Mouse (Mus musculus): ENCODE results near the gene 2410015M20Rik. TPM values are rescaled to one million over a fixed set of nuclear protein-coding genes. Genes with fewer than 3 reads are reported as not detected.
A peak's percentile ranks its signal among the peaks of the same experiment; 100 is the strongest.

2410015M20Rik gene
- polyA plus RNA-seq, 1 experiment from 2014 or later, result 143 TPM

- H3K4me3 ChIP-seq (replicated peaks), result no peak overlapping the region
- H3K9me3 ChIP-seq (replicated peaks), result no peaks in the 10 kb centered on the region
- H3K27me3 ChIP-seq, result no peaks in the 10 kb centered on the region
- H3K27ac ChIP-seq (replicated peaks), result no peak overlapping the region
- no peak for ATAC-seq (ENCODE audit: insufficient read depth)
- no peak overlapping the region for H3K9ac ChIP-seq
- WGBS (ENCODE audit: insufficient replicate concordance), result 87% methylated on average over 8 of the region's 8 CpGs
- peaks cover 97% of the 10 kb centered on the region for H3K36me3 ChIP-seq (replicated peaks)
- peaks cover 14% of the 10 kb centered on the region; the same call in 1 of the 2 replicates for H3K4me1 ChIP-seq (replicated peaks)
- no peak overlapping the region for H3K4me2 ChIP-seq
These were observed 15.9 kb downstream of the 2410015M20Rik start for GRCm38 (mm10) chr17:56593527-56594271.

GRCm38 (mm10) chr17:56592553-56592952 is 17.0 kb downstream of the 2410015M20Rik start:
- Histone ChIP-seq H3K36me3 (replicated peaks) (peaks cover 100% of the 10 kb centered on the region), H3K9ac (no peak overlapping the region), H3K4me2 (no peak overlapping the region), H3K27me3 (no peaks in the 10 kb centered on the region), H3K4me1 (replicated peaks) (peaks cover 23% of the 10 kb centered on the region), H3K9me3 (replicated peaks) (no peaks in the 10 kb centered on the region), H3K4me3 (replicated peaks) (no peak overlapping the region), H3K27ac (replicated peaks) (no peak overlapping the region)
- ATAC-seq (ENCODE audit: insufficient read depth), result no peak

GRCm38 (mm10) chr17:56588921-56589320 is 20.6 kb downstream of the 2410015M20Rik start:
- no peak for ATAC-seq (ENCODE audit: insufficient read depth)
- H3K4me3 ChIP-seq (replicated peaks), result no peak overlapping the region
- no peak overlapping the region for H3K4me2 ChIP-seq
- no peak overlapping the region for H3K9ac ChIP-seq
- H3K4me1 ChIP-seq (replicated peaks), result peaks cover 43% of the 10 kb centered on the region
- peaks cover 78% of the 10 kb centered on the region for H3K36me3 ChIP-seq (replicated peaks)
- H3K27me3 ChIP-seq, result no peaks in the 10 kb centered on the region
- no peaks in the 10 kb centered on the region for H3K9me3 ChIP-seq (replicated peaks)
- no peak overlapping the region for H3K27ac ChIP-seq (replicated peaks)
- WGBS (ENCODE audit: insufficient replicate concordance), result 92% methylated on average over 4 of the region's 4 CpGs

GRCm38 (mm10) chr17:56587773-56588172 is 21.8 kb downstream of the 2410015M20Rik start:
- peak overlapping the region; percentile 88 for H3K4me2 ChIP-seq
- peak overlapping the region; percentile 12; the same call in 1 of the 2 replicates for H3K9ac ChIP-seq
- no peak for ATAC-seq (ENCODE audit: insufficient read depth)
- no peaks in the 10 kb centered on the region for H3K9me3 ChIP-seq (replicated peaks)
- no peak overlapping the region for H3K4me3 ChIP-seq (replicated peaks)
- no peak overlapping the region for H3K27ac ChIP-seq (replicated peaks)
- WGBS (ENCODE audit: insufficient replicate concordance), result 97% methylated on average over 1 of the region's 1 CpGs
- H3K36me3 ChIP-seq (replicated peaks), result peaks cover 71% of the 10 kb centered on the region
- peaks cover 51% of the 10 kb centered on the region for H3K4me1 ChIP-seq (replicated peaks)
- H3K27me3 ChIP-seq, result no peaks in the 10 kb centered on the region

GRCm38 (mm10) chr17:56585171-56585821 is 24.3 kb downstream of the 2410015M20Rik start:
- peak overlapping the region; percentile 88 for H3K4me2 ChIP-seq
- no peaks in the 10 kb centered on the region for H3K9me3 ChIP-seq (replicated peaks)
- peak; percentile 10; the same call in 1 of the 2 replicates for ATAC-seq (ENCODE audit: insufficient read depth)
- peaks cover 62% of the 10 kb centered on the region for H3K4me1 ChIP-seq (replicated peaks)
- H3K27ac ChIP-seq (replicated peaks), result peak overlapping the region; percentile 99
- peak overlapping the region; percentile 90 for H3K9ac ChIP-seq
- no peaks in the 10 kb centered on the region for H3K27me3 ChIP-seq
- H3K36me3 ChIP-seq (replicated peaks), result peaks cover 71% of the 10 kb centered on the region
- under 1% methylated on average over 61 of the region's 61 CpGs for WGBS (ENCODE audit: insufficient replicate concordance)
- peak overlapping the region; percentile 95 for H3K4me3 ChIP-seq (replicated peaks)

- Histone ChIP-seq H3K36me3 (replicated peaks) (peaks cover 71% of the 10 kb centered on the region), H3K4me2 (peak within 1 kb of the TSS; percentile 88), H3K4me1 (replicated peaks) (peaks cover 62% of the 10 kb centered on the region), H3K9me3 (replicated peaks) (no peaks in the 10 kb centered on the region), H3K9ac (peak within 1 kb of the TSS; percentile 93), H3K4me3 (replicated peaks) (peak within 1 kb of the TSS; percentile 95), H3K27me3 (no peaks in the 10 kb centered on the region), H3K27ac (replicated peaks) (peak within 1 kb of the TSS; percentile 99)
- peak; percentile 93 for ATAC-seq (ENCODE audit: insufficient read depth)
- whole genome bisulfite sequencing (ENCODE audit: insufficient replicate concordance), result under 1% methylated on average over 98 of the region's 101 CpGs
These were observed 25.1 kb downstream of the 2410015M20Rik start, which contains the start of the genes Safb2 and Safb for GRCm38 (mm10) chr17:56584257-56585130. Gene Safb2 (minus strand): TSS chr17:56584585. Gene Safb (plus strand): TSS chr17:56584825.

- Histone ChIP-seq H3K36me3 (replicated peaks) (peaks cover 71% of the 10 kb centered on the region), H3K4me3 (replicated peaks) (peak overlapping the region; percentile 95), H3K9ac (peak overlapping the region; percentile 93), H3K4me2 (peak overlapping the region; percentile 88), H3K9me3 (replicated peaks) (no peaks in the 10 kb centered on the region), H3K4me1 (replicated peaks) (peaks cover 62% of the 10 kb centered on the region), H3K27ac (replicated peaks) (peak overlapping the region; percentile 99), H3K27me3 (no peaks in the 10 kb centered on the region)
- peak; percentile 0; the same call in 1 of the 2 replicates for ATAC-seq (ENCODE audit: insufficient read depth)
- WGBS (ENCODE audit: insufficient replicate concordance), result under 1% methylated on average over 32 of the region's 33 CpGs
These were observed 25.8 kb downstream of the 2410015M20Rik start for GRCm38 (mm10) chr17:56583611-56584256.

GRCm38 (mm10) chr17:56583071-56583470 is 26.5 kb downstream of the 2410015M20Rik start:
- H3K36me3 ChIP-seq (replicated peaks), result peaks cover 71% of the 10 kb centered on the region
- H3K4me2 ChIP-seq, result peak overlapping the region; percentile 88
- H3K9ac ChIP-seq, result peak overlapping the region; percentile 93
- H3K27me3 ChIP-seq, result no peaks in the 10 kb centered on the region
- peak overlapping the region; percentile 95 for H3K4me3 ChIP-seq (replicated peaks)
- H3K27ac ChIP-seq (replicated peaks), result peak overlapping the region; percentile 99
- no peaks in the 10 kb centered on the region for H3K9me3 ChIP-seq (replicated peaks)
- 65% methylated on average over 1 of the region's 1 CpGs for WGBS (ENCODE audit: insufficient replicate concordance)
- ATAC-seq (ENCODE audit: insufficient read depth), result no peak
- H3K4me1 ChIP-seq (replicated peaks), result peaks cover 58% of the 10 kb centered on the region

GRCm38 (mm10) chr17:56572939-56573338 is 36.6 kb downstream of the 2410015M20Rik start:
- 0 out of 2 replicates have a peak overlapping the region, but pooled peaks have one; percentile 3 for H3K27ac ChIP-seq (replicated peaks)
- H3K27me3 ChIP-seq, result no peaks in the 10 kb centered on the region
- H3K4me2 ChIP-seq, result no peak overlapping the region
- WGBS (ENCODE audit: insufficient replicate concordance), result 90% methylated on average over 3 of the region's 3 CpGs
- peaks cover 96% of the 10 kb centered on the region for H3K36me3 ChIP-seq (replicated peaks)
- no peak overlapping the region for H3K9ac ChIP-seq
- no peak overlapping the region for H3K4me3 ChIP-seq (replicated peaks)
- H3K9me3 ChIP-seq (replicated peaks), result no peaks in the 10 kb centered on the region
- no peaks in the 10 kb centered on the region; the same call in 1 of the 2 replicates for H3K4me1 ChIP-seq (replicated peaks)
- no peak for ATAC-seq (ENCODE audit: insufficient read depth)

GRCm38 (mm10) chr17:56572154-56572553 is 37.4 kb downstream of the 2410015M20Rik start:
- no peak for ATAC-seq (ENCODE audit: insufficient read depth)
- peaks cover 96% of the 10 kb centered on the region for H3K36me3 ChIP-seq (replicated peaks)
- no peak overlapping the region for H3K27ac ChIP-seq (replicated peaks)
- H3K4me3 ChIP-seq (replicated peaks), result no peak overlapping the region
- 73% methylated on average over 1 of the region's 1 CpGs for WGBS (ENCODE audit: insufficient replicate concordance)
- no peak overlapping the region for H3K9ac ChIP-seq
- H3K9me3 ChIP-seq (replicated peaks), result no peaks in the 10 kb centered on the region
- H3K4me2 ChIP-seq, result no peak overlapping the region
- H3K4me1 ChIP-seq (replicated peaks), result no peaks in the 10 kb centered on the region; the same call in 1 of the 2 replicates
- H3K27me3 ChIP-seq, result no peaks in the 10 kb centered on the region
